Mouse (Mus musculus) spleen, postnatal 14 days (tissue): ENCODE measurements around the gene Ppard.
A peak's percentile ranks its signal among the peaks of the same experiment; 100 is the strongest.
"Not testable (repeated sequence)": the region's sequence is repeated elsewhere in the genome, so short reads cannot be mapped to it uniquely, and the experiment has no call there.

Experiments used
- DNase-seq, 2 experiments: peaks; one replicate each; pipeline ENCODE4 v3.0.0; 2021 to 2022; ENCODE audit warnings: low spot score in 2 of 2

The Ppard gene

DNA sequence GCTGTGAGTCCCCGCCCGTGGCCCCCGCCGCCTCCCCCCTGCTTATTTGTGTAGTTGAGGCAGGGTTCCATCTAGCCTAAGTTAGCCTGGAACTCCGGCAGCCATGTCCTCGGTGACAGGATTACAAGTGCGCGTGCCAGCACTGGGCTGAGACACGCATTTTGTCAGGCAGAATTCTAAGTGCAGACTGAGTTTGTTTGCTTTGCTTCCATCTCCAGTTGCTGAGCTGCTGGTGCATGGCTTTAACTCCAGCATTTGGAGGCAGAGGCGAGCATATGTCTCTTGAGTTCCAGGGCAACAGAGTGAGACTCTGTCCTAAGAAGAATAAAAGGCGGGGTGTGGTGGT lies 81.4 kb downstream of the Ppard start:
- DNase-seq: no peak

- no peak for DNase-seq
These were observed 83.2 kb downstream of the Ppard start for GRCm38 (mm10) chr17:28315611-28316160.

DNA sequence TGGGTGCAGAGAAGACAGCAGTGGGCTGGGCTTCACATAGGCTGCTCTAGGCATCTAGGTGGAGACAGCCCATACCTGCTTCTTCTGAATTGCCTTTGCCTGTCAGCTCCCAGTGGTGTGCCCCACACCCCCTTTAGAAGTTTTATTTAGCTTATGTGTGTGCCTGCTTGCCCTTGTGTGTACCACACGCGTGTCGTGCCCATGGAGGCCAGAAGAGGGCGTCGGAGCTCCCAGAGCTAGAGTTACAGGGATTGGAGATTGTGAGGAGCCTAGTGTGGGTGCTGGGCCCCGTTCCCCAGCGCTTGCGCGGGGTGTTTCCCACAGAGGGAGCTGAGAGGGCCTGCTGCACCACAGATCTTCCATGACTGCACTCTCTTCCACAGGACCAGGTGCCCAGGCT lies 84.0 kb downstream of the Ppard start:
- no peak for DNase-seq

- DNase-seq: no peak
These were observed 84.6 kb downstream of the Ppard start for GRCm38 (mm10) chr17:28317091-28317490.

DNA sequence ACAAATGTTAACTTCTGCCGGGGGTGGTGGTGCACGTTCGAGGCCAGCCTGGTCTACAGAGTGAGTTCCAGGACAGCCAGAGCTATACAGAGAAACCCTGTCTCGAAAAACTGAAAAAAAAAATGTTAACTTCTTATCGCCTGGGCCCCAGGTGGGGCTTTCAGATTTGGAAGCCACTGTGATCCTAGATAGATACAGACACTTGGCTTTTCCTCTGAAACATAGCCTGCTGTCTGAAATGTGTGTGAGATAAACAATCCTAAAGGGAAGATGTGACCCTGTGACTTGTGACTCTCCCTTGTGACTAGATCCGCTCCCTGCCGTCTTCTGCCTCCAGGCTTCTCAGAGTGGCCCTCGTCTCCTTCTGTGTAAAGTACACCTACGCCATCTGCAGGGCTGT lies 85.2 kb downstream of the Ppard start:
- no peak for DNase-seq

- no peak for DNase-seq
These were observed 89.2 kb downstream of the Ppard start for GRCm38 (mm10) chr17:28321700-28322099.

- DNase-seq: no peak
These were observed 91.3 kb downstream of the Ppard start for GRCm38 (mm10) chr17:28323786-28324185.

DNA sequence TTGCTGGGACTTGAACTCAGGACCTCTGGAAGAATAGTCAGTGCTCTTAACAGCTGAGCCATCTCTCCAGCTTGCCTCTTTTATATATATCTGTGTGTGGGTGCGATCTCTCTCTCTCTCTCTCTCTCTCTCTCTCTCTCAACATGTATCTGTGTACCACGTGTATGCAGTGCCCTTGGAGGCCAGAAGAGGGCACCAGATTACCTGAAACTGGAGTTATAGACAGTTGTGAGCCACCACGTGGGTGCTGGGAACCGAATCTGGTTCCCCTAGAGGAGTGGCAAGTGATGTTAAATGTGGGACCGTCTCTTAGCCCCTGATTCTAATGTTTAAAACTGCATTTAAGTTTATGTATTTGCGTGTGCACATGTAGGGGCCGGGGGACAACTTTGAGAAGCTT lies 91.9 kb downstream of the Ppard start:
- DNase-seq: not testable (repeated sequence)

DNA sequence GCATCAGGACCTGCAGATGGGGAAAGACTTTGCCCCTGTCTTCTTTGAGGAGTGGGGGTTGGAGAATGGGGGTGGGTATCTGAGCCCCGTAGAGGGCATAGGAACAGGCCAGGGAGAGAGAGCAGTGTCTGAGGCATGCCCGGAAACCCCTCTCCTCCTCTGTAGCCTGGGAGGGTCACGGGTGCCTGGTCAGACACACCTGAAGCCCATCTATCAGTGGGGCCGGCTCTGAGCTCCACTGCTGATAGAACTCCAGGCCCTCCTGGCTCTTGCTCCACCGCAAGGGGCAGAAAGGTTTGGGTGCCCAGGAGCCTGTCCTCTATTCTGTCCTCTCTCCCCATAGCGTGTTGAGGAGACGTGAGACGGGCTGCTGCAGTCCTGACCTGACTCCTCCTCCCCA lies 93.3 kb downstream of the Ppard start:
- no peak for DNase-seq

DNA sequence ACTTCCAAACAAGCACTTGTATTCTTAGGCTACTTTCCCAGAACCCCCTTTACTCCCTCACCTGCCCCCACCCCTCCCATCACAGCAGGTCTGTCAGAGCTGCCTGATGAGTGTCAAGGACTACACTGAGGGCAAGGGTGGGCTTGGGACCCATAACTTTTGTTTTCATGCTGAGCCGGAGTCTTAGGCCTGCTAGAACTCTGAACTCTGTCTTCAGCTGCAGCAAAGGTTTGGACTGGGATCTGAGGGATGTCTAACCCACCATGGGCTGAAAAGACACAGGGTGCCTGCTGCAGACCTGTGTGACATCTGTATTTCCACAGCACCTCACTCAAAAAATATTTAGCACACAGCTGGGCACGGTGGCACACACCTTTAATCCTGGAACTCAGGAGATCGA lies 94.5 kb downstream of the Ppard start:
- no peak for DNase-seq

GRCm38 (mm10) chr17:28327673-28328325 lies 95.3 kb downstream of the Ppard start:
- DNase-seq: no peak

DNA sequence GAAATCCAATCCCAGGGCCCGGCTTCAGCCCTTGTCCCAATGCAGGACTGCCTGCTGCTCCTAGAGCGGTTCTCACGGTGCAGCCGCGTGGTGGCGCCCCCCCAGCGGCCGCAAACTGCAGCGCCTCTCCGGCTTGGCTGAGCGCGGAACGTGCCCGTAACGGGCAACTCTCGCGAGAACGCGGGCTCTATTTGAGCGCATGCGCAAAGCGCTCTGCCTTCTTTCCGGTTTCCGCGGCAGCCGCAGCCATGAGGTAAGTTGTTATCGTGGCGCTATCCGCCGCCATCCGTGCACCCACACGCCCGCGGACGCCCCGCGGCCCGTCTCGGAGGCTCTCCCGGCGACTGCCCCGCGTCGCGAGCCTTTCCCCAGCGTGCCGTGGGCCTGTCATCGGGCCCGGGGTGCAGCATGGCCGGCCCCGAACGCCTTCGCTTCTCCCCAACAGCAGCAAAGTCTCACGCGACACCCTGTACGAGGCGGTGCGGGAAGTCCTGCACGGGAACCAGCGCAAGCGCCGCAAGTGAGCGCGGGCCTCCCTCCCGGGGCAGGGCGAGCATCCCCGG lies 95.9 kb downstream of the Ppard start, which contains the start of gene Rpl10a:
TSS of gene Rpl10a (plus strand) at position 106 of the 563 bp plus-strand sequence.
- DNase-seq: peak; percentile 97 to 98

- no peak for DNase-seq
These were observed 96.4 kb downstream of the Ppard start for GRCm38 (mm10) chr17:28328946-28329345.

- no peak for DNase-seq
These were observed 97.2 kb downstream of the Ppard start for GRCm38 (mm10) chr17:28329503-28330231.

DNA sequence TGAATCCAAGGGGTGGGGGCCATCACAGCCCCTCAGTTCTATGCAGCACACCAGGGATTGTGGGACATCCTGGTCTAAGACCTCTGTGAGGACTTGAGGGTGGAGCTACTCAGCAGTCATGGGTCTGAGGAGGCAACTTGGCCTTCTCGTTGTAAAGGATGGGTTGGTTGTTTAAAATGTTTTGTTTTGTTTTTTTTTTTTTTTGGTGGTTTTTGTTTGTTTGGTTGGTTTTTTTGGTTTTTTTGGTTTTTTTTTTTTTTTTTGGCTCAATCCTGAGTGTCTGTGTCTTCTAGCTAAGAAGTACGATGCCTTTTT lies 97.7 kb downstream of the Ppard start:
- no peak for DNase-seq

DNA sequence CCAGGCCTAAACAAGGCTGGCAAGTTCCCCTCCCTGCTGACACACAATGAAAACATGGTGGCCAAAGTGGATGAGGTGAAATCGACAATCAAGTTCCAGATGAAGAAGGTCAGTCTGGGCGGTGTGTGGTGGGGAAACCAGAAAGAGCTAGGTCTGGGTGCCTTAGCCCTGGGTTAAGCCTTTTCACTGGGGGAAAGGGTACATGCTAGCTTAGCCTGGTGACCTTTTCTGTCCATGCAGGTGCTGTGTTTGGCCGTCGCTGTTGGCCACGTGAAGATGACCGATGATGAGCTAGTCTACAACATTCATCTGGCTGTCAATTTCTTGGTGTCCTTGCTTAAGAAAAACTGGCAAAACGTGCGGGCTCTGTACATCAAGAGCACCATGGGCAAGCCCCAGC lies 98.1 kb downstream of the Ppard start:
- not testable (repeated sequence) for DNase-seq

DNA sequence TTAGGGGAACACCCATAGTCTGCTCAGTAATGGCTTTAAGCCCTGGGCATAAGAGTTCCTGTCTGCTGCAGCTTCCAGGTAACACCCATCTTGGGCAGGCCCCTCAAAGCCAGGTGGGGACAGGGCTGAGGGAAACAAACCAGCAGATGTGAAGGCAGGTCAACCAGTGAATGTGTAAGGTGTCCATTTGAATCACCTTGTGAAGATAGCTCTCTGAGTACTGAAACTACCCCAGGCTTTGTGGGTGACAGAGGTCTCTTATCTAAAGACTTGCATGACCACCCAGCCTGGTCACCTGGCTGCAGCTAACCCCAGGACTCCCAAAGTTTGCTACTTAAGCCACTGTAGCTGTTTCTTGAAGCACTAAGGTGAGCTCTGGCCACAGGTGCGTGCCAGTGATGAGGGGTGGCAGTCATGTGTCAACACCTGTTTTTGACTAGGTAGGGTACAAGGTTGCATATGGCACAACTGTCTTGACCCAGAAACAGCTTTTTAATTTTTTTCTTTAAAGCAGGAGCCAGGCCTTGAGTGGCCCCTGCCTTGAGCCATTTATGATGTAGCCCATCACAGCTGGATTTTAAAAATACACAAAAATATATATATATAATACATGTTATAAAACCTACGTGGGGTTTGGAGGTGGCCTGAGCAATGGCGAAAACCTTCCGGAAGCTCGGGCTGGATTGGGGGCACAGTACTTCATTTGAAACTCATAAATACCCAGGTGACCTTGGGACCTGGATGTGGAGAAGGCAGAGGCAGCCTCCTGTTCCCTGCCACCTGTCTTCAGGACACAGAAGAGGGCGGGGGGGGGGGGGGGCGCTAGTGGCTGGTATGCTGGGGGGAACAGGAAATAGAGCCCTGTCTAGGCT lies 99.0 kb downstream of the Ppard start:
- no peak for DNase-seq

DNA sequence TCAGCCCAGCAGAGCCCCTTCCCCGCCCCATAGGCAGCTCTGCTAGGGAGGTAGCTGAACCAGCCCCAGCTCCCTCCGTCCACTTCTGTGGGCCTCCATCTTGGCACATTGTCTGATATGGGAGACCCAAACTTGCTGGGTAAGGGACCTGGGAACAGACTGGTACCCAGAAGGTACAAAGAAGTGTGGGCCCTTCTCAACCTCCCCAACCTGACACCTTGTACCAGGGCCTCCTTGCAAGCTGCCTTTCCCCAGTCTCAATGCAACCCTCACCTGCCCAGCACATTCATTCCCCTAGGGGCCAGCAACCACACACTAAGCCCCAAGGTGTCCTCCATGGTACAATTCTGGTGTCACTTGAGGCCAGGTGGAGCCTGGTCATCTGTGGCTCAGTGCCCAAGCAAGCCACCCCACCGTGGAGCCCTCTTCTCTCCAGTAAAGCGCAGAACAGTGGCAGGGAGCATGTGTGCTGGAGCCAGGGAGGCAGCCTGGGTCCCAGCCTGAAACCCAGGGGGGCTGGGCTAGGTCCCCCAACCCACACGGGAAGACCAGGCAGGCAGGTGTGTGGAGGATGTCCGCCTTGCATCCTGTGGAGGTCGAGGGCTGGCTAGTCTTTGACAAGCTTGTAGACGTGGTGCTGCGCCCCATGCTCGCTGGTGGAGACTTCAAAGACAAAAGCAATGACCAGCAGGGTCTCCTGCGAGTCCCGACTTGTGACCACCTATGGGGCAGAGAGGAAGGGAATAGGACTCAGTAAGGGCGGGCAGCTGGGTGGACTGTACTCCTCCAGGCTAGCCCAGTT lies 99.8 kb downstream of the Ppard start:
- DNase-seq: no peak

- no peak for DNase-seq
These were observed 100.5 kb downstream of the Ppard start for GRCm38 (mm10) chr17:28332915-28333546.

DNA sequence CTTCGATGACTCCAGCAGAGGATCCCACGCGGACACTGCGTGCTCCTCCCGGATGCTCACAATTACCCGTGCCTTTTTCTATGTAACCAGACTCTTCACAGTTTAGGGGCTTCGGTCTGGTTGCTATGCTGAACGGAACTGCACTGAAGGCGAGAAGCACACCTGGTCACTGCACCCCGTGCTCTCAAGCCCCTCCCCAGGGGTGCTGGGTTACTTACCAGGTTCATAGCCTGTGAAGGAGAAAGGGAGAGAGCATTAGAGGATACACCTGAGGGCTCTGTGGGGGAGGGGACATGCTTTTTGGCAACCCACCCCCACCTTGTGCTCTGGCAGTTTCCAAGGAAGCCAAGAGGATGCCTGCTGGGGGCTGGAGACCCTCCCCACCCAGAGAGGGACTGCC lies 102.8 kb downstream of the Ppard start:
- no peak for DNase-seq

- no peak for DNase-seq
These were observed 105.0 kb downstream of the Ppard start for GRCm38 (mm10) chr17:28337547-28337946.
